Mouse (Mus musculus): Measurements from ENCODE around the gene Gprasp1. TPM values are rescaled to one million over a fixed set of nuclear protein-coding genes. Genes with fewer than 3 reads are reported as not detected.
"Not testable (repeated sequence)": the region's sequence is repeated elsewhere in the genome, so short reads cannot be mapped to it uniquely, and the experiment has no call there.

The Gprasp1 gene
- polyA plus RNA-seq (2016; fragmentation: Nextera tagmentation; extraction: Ambion mirVana), result 48.0 and 66.6 TPM in 2 replicates

DNA sequence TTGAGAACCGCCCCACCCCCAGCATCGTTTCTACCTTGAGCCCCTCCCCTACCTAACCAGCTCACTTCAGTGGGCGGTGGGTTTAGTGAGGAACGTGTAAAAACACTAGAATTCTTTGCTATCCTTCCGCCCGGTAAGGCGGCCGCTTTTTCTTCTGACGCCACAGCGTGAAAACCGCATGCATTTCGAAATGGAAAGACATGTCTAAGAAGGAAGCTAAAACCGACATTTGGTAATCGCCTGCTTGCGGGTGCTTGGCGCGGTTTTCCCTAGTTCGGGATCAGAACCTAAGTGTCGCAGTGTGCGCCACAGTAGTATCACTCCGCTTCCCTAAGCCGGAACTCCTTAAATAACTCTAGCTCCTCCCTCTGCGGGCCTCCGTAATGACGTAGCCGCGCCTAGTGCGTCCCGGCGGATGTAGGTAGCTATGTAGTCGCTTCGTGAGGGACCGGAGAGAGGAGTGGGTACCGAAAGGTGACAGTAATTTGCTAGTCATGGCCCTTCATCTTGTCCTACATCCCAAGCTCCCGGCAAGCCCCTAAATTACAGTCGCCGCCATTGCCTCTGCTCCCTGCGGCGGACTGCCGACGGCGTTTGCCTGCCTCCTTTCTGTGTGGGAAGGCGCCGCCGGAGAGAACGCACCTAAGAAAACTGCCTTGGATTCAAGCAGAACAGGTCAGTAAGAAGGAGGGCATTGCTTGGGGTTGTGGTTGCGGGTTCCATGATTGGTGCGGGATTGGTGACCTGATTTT is at the start of gene Gprasp1, which contains the start of gene Armcx5:
Gprasp1 (plus strand) TSS at position 430 of the 752 bp plus-strand sequence.
Armcx5 (plus strand) TSS at position 430 of the 752 bp plus-strand sequence.
- Histone ChIP-seq H3K27me3 (ENCODE audit: low read depth, poor library complexity, severe bottlenecking) (peaks cover 28% of the 10 kb centered on the region), H3K4me1 (peaks cover 6% of the 10 kb centered on the region), H3K4me3 (peak within 1 kb of the TSS; percentile 68), H3K27ac (replicated peaks) (peak within 1 kb of the TSS; percentile 86), H3K9me3 (replicated peaks) (no peaks in the 10 kb centered on the region), H3K36me3 (peaks cover 18% of the 10 kb centered on the region)
- 18% methylated on average over 48 of the region's 48 CpGs for WGBS
- DNase-seq (ENCODE audit: low spot score), result peak; percentile 81

DNA sequence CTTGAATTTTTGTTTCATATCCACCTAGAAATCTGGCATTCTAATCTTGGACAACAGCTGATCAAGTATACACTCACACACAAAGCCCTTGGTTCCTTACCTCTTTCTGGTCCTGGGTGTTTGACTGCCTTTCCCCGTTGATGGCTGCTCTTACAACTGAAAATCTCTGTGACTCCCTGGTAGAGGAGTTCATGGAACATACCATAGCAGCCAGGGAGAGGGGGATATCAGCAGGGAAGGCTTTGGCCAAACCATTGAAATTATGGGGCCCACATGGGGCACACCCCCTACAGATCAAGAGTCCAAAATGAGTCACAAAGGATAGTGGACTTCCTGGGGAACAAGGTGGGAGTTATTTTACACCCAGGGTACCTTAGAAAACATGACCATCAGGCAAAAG is 48.9 kb upstream of the Gprasp1 start, which contains the start of gene Tcp11x2:
Tcp11x2 (minus strand) TSS at position 158 of the 400 bp plus-strand sequence.
- 93% methylated on average over 1 of the region's 1 CpGs for WGBS
- peaks cover 64% of the 10 kb centered on the region for H3K27me3 ChIP-seq (ENCODE audit: low read depth, poor library complexity, severe bottlenecking)
- no peaks in the 10 kb centered on the region for H3K36me3 ChIP-seq

DNA sequence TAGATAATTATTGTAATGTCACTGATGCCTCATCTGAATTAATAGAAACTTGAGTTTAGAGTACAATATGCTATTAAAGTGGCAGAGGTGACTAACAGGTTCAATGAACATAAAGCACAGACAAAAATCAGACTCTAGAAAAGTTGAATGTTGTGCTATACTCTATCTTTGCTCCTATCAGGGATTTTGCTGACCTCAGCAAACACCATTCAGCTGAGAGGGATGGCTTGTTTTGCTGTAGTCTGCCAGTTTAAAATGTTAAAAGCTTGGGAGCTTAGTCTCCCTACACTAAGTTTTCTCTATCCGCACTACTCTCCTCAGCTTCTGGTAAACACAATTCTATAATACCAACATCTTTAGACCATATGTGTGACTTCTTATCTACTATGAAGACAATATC is 39.4 kb upstream of the Gprasp1 start:
- no peak overlapping the region for H3K4me3 ChIP-seq
- DNase-seq (ENCODE audit: low spot score), result no peak
- H3K9me3 ChIP-seq (replicated peaks), result no peaks in the 10 kb centered on the region
- 96% methylated on average over 1 of the region's 1 CpGs for WGBS
- H3K4me1 ChIP-seq, result no peaks in the 10 kb centered on the region
- no peak overlapping the region for H3K27ac ChIP-seq (replicated peaks)
- peaks cover 20% of the 10 kb centered on the region for H3K27me3 ChIP-seq (ENCODE audit: low read depth, poor library complexity, severe bottlenecking)
- no peaks in the 10 kb centered on the region for H3K36me3 ChIP-seq

More for the DNA sequence above, 48.9 kb upstream of the Gprasp1 start, which contains the start of gene Tcp11x2:
- no peaks in the 10 kb centered on the region for H3K4me1 ChIP-seq
- no peak within 1 kb of the TSS for H3K4me3 ChIP-seq
- no peak within 1 kb of the TSS for H3K27ac ChIP-seq (replicated peaks)
- no peaks in the 10 kb centered on the region for H3K9me3 ChIP-seq (replicated peaks)
- no peak for DNase-seq (ENCODE audit: low spot score)

DNA sequence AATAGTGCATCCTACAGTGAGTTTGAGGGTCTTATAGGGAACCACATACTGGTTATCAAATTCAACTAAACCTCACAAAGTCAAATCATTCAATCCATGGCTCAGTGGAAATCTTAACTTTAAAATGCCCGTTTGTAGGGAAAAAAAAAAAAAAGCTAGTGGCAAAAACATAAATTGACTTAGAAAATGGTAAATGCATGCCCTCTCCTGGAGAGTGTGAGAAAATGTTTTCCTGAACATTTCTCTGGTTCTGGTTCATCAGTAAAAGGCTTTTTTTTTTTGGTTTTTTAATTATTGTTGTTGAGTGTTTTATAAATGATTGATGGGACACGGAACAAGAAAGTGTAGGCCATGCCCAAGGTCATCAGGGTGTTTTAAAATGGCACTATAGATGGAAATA is 38.2 kb upstream of the Gprasp1 start:
- H3K36me3 ChIP-seq, result no peaks in the 10 kb centered on the region
- H3K27me3 ChIP-seq (ENCODE audit: low read depth, poor library complexity, severe bottlenecking), result peaks cover 25% of the 10 kb centered on the region
- H3K4me3 ChIP-seq, result no peak overlapping the region
- H3K4me1 ChIP-seq, result no peaks in the 10 kb centered on the region
- H3K9me3 ChIP-seq (replicated peaks), result no peaks in the 10 kb centered on the region
- H3K27ac ChIP-seq (replicated peaks), result no peak overlapping the region
- no peak for DNase-seq (ENCODE audit: low spot score)
- 59% methylated on average over 2 of the region's 2 CpGs for WGBS

GRCm38 (mm10) chrX:135712845-135713244 is 29.7 kb upstream of the Gprasp1 start:
- DNase-seq (ENCODE audit: low spot score), result no peak
- 77% methylated on average over 2 of the region's 2 CpGs for WGBS
- no peaks in the 10 kb centered on the region for H3K9me3 ChIP-seq (replicated peaks)
- peaks cover 46% of the 10 kb centered on the region for H3K27me3 ChIP-seq (ENCODE audit: low read depth, poor library complexity, severe bottlenecking)
- no peaks in the 10 kb centered on the region for H3K36me3 ChIP-seq
- no peak overlapping the region for H3K4me3 ChIP-seq
- no peaks in the 10 kb centered on the region for H3K4me1 ChIP-seq
- H3K27ac ChIP-seq (replicated peaks), result no peak overlapping the region

GRCm38 (mm10) chrX:135725161-135725560 is 17.4 kb upstream of the Gprasp1 start, which contains the start of gene Tmsb15a:
TSS of gene Tmsb15a (minus strand) at chrX:135725261.
- WGBS, result 86% methylated on average over 10 of the region's 10 CpGs
- DNase-seq (ENCODE audit: low spot score), result no peak

GRCm38 (mm10) chrX:135738730-135739520 is 3.6 kb upstream of the Gprasp1 start:
- Histone ChIP-seq H3K36me3 (no peaks in the 10 kb centered on the region), H3K9me3 (replicated peaks) (no peaks in the 10 kb centered on the region), H3K27me3 (ENCODE audit: low read depth, poor library complexity, severe bottlenecking) (peaks cover 26% of the 10 kb centered on the region), H3K4me3 (no peak overlapping the region), H3K27ac (replicated peaks) (no peak overlapping the region), H3K4me1 (peaks cover 6% of the 10 kb centered on the region)
- no peak for DNase-seq (ENCODE audit: low spot score)
- WGBS, result 89% methylated on average over 2 of the region's 2 CpGs

More at GRCm38 (mm10) chrX:135725161-135725560, 17.4 kb upstream of the Gprasp1 start, which contains the start of gene Tmsb15a:
- no peak within 1 kb of the TSS for H3K4me3 ChIP-seq
- H3K9me3 ChIP-seq (replicated peaks), result no peaks in the 10 kb centered on the region
- H3K27me3 ChIP-seq (ENCODE audit: low read depth, poor library complexity, severe bottlenecking), result peaks cover 67% of the 10 kb centered on the region
- no peaks in the 10 kb centered on the region for H3K4me1 ChIP-seq
- H3K27ac ChIP-seq (replicated peaks), result no peak within 1 kb of the TSS
- H3K36me3 ChIP-seq, result no peaks in the 10 kb centered on the region

DNA sequence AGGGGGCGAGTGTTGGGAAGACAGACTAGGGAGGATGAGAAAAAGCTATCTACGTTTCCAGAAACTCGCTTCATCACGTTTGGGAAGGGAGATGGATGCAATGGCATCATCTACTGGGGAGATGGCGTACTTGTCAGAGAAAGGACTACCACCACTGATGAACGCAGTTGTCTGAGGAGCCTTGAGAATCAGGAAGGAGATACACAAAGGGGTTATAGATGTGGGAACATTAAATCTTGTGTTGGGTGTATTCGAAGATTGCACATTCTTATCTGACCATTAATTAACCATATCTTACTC is 473 bp downstream of the Gprasp1 start:
- Histone ChIP-seq H3K27ac (replicated peaks) (peak overlapping the region; percentile 86), H3K27me3 (ENCODE audit: low read depth, poor library complexity, severe bottlenecking) (peaks cover 28% of the 10 kb centered on the region), H3K36me3 (peaks cover 18% of the 10 kb centered on the region), H3K4me1 (peaks cover 6% of the 10 kb centered on the region), H3K9me3 (replicated peaks) (no peaks in the 10 kb centered on the region), H3K4me3 (peak overlapping the region; percentile 68)
- WGBS, result 24% methylated on average over 7 of the region's 7 CpGs
- DNase-seq (ENCODE audit: low spot score), result no peak

DNA sequence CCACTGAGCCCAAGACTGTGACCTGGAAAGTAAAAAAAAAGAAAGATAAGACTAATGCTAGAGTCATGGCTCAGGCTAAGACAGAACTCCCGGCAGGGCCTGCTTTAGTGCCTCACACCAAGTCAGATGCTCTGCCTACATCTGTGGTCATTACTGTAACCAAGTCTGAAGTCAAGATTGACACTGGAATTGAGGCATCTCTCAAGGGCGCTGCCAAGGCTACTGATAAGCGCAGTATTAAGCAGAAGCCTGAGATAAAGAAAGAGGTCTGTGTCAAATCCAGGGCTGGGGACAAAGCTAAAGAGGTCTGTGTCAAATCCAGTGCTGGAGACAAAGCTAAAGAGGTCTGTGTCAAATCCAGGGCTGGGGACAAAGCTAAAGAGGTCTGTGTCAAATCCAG is 2.8 kb downstream of the Gprasp1 start:
- not testable (repeated sequence) for H3K9me3 ChIP-seq (replicated peaks); H3K4me3 ChIP-seq; H3K27ac ChIP-seq (replicated peaks); DNase-seq (ENCODE audit: low spot score); H3K4me1 ChIP-seq
- Histone ChIP-seq H3K27me3 (ENCODE audit: low read depth, poor library complexity, severe bottlenecking) (peaks cover 28% of the 10 kb centered on the region), H3K36me3 (peaks cover 19% of the 10 kb centered on the region)
- 93% methylated on average over 3 of the region's 3 CpGs for WGBS

GRCm38 (mm10) chrX:135752832-135753231 is 10.3 kb downstream of the Gprasp1 start:
- 0% methylated on average over 2 of the region's 2 CpGs for WGBS
- Histone ChIP-seq H3K27ac (replicated peaks) (no peak overlapping the region), H3K4me3 (no peak overlapping the region), H3K27me3 (ENCODE audit: low read depth, poor library complexity, severe bottlenecking) (peaks cover 12% of the 10 kb centered on the region; the same call in 1 of the 2 replicates), H3K9me3 (replicated peaks) (no peaks in the 10 kb centered on the region), H3K36me3 (peaks cover 27% of the 10 kb centered on the region), H3K4me1 (no peaks in the 10 kb centered on the region)
- DNase-seq (ENCODE audit: low spot score), result peak; percentile 57

GRCm38 (mm10) chrX:135761707-135762106 is 19.2 kb downstream of the Gprasp1 start:
- Histone ChIP-seq H3K27me3 (ENCODE audit: low read depth, poor library complexity, severe bottlenecking) (peaks cover 29% of the 10 kb centered on the region; the same call in 1 of the 2 replicates), H3K27ac (replicated peaks) (no peak overlapping the region), H3K36me3 (peaks cover 18% of the 10 kb centered on the region), H3K4me1 (no peaks in the 10 kb centered on the region), H3K9me3 (replicated peaks) (no peaks in the 10 kb centered on the region), H3K4me3 (no peak overlapping the region)
- no peak for DNase-seq (ENCODE audit: low spot score)

- 88% methylated on average over 2 of the region's 3 CpGs for WGBS
Measured at GRCm38 (mm10) chrX:135768043-135768548, 25.6 kb downstream of the Gprasp1 start.

More at GRCm38 (mm10) chrX:135768043-135768548, 25.6 kb downstream of the Gprasp1 start:
- Histone ChIP-seq H3K27ac (replicated peaks) (no peak overlapping the region), H3K36me3 (0 out of 2 replicates have a peak, but pooled peaks cover 4% of the 10 kb centered on the region), H3K4me1 (no peaks in the 10 kb centered on the region), H3K4me3 (no peak overlapping the region), H3K27me3 (ENCODE audit: low read depth, poor library complexity, severe bottlenecking) (peaks cover 21% of the 10 kb centered on the region; the same call in 1 of the 2 replicates), H3K9me3 (replicated peaks) (no peaks in the 10 kb centered on the region)
- no peak for DNase-seq (ENCODE audit: low spot score)
